Mouse (Mus musculus): ENCODE measurements at regions not wholly inside any gene's neighbourhood (a gene's known extent, or its start where the extent isn't known, plus 50 kb on each side); places are given as distances from the start of the nearest gene placed in this dataset.

DNA sequence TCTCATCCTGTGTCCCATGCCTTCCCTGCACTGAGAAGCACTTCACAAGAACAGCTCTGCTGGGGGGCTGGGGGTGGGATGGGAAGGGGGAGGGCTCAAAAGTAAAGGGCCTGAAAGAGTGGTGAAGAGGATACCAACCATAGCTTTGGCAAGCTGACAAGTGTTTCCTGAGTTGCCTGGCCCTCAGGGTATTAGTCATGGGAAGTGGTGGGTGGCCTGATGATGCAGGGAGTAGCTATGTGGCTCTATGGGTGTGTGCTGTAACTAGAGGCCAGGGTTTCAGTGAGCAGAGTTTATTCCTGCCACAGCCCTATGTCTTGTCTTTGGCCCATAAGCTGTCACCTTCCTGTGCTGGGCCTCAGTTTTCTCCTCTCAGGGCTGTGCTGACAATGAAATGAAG lies 186.2 kb upstream of the N4bp1 start:
- TF ChIP-seq CTCF (conservative IDR thresholded peaks at IDR 0.05 in 1 of 2, IDR thresholded peaks at IDR 0.05 in 1 of 2; ENCODE audit: low read depth in 2 of 2, low read length in 2 of 2) (no peak), PAX5 (IDR thresholded peaks at IDR 0.05; ENCODE audit: low read length) (no peak), POLR2A (IDR thresholded peaks at IDR 0.05; ENCODE audit: low read depth, low read length) (no peak), POLR2AphosphoS2 (IDR thresholded peaks at IDR 0.05; ENCODE audit: low read depth, low read length) (no peak), ETS1 (conservative IDR thresholded peaks at IDR 0.05; ENCODE audit: low read depth, low read length) (no peak), CHD1 (IDR thresholded peaks at IDR 0.05; ENCODE audit: low read depth, low read length) (no peak), HCFC1 (IDR thresholded peaks at IDR 0.05; ENCODE audit: low read depth, low read length) (no peak), SMC3 (IDR thresholded peaks at IDR 0.05; ENCODE audit: low read depth, low read length) (no peak), JUND (conservative IDR thresholded peaks at IDR 0.05; ENCODE audit: low read depth, low read length) (no peak), TCF12 (IDR thresholded peaks at IDR 0.05; ENCODE audit: low read depth, low read length) (no peak), RAD21 (IDR thresholded peaks at IDR 0.05; ENCODE audit: low read depth, low read length) (no peak)
